Mouse (Mus musculus) mature B cell (primary cell): ENCODE results near the gene Vat1.
"Not testable (repeated sequence)": the region's sequence is repeated elsewhere in the genome, so short reads cannot be mapped to it uniquely, and the experiment has no call there.

Source experiments
- in situ Hi-C: fragments of 300-500 bp; cut with MboI; formaldehyde crosslinking; loops from 2 replicates; pipeline ENCODE4 v1.14.3; 2019

The Vat1 gene

GRCm38 (mm10) chr11:101465869-101466551, at the start of gene Vat1:
Gene Vat1 (minus strand): TSS chr11:101466230.
- in situ Hi-C loops: no loop called here

GRCm38 (mm10) chr11:101507090-101507489, 41.1 kb upstream of the Vat1 start:
- in situ Hi-C loops: no loop called here

- in situ Hi-C loops: no loop called here
These were observed 40.3 kb upstream of the Vat1 start for GRCm38 (mm10) chr11:101506269-101506780.

- in situ Hi-C loops: no loop called here
These were observed 20.1 kb upstream of the Vat1 start for GRCm38 (mm10) chr11:101486126-101486525.

GRCm38 (mm10) chr11:101485509-101486028, 19.5 kb upstream of the Vat1 start:
- in situ Hi-C loops: no loop called here

GRCm38 (mm10) chr11:101484814-101485213, 18.8 kb upstream of the Vat1 start:
- in situ Hi-C loops: no loop called here

- in situ Hi-C loops: no loop called here
These were observed 18.2 kb upstream of the Vat1 start for GRCm38 (mm10) chr11:101484245-101484644.

GRCm38 (mm10) chr11:101483804-101484203, 17.8 kb upstream of the Vat1 start:
- in situ Hi-C loops: no loop called here

- in situ Hi-C loops: no loop called here
These were observed 14.9 kb upstream of the Vat1 start for GRCm38 (mm10) chr11:101480912-101481311.

GRCm38 (mm10) chr11:101479171-101479635, 13.2 kb upstream of the Vat1 start:
- in situ Hi-C loops: no loop called here

GRCm38 (mm10) chr11:101477552-101478211, 11.7 kb upstream of the Vat1 start:
- in situ Hi-C loops: no loop called here

- in situ Hi-C loops: no loop called here
These were observed 11.1 kb upstream of the Vat1 start for GRCm38 (mm10) chr11:101477194-101477551.

- in situ Hi-C loops: not testable (repeated sequence)
These were observed 10.3 kb upstream of the Vat1 start for GRCm38 (mm10) chr11:101476361-101476760.

GRCm38 (mm10) chr11:101474298-101474697, 8.3 kb upstream of the Vat1 start:
- in situ Hi-C loops: no loop called here

- in situ Hi-C loops: not testable (repeated sequence)
These were observed 7.7 kb upstream of the Vat1 start for GRCm38 (mm10) chr11:101473686-101474085.

- in situ Hi-C loops: no loop called here
These were observed 6.3 kb upstream of the Vat1 start for GRCm38 (mm10) chr11:101472336-101472735.

GRCm38 (mm10) chr11:101471926-101472325, 5.9 kb upstream of the Vat1 start:
- in situ Hi-C loops: no loop called here

GRCm38 (mm10) chr11:101470206-101470605, 4.2 kb upstream of the Vat1 start:
- in situ Hi-C loops: no loop called here

- in situ Hi-C loops: no loop called here
These were observed 3.1 kb upstream of the Vat1 start for GRCm38 (mm10) chr11:101469155-101469554.

GRCm38 (mm10) chr11:101468731-101469130, 2.7 kb upstream of the Vat1 start:
- in situ Hi-C loops: no loop called here

GRCm38 (mm10) chr11:101468263-101468688, 2.2 kb upstream of the Vat1 start:
- in situ Hi-C loops: no loop called here

GRCm38 (mm10) chr11:101467477-101468262, 1.6 kb upstream of the Vat1 start:
- in situ Hi-C loops: no loop called here
